Mouse (Mus musculus) gastrocnemius, postnatal 14 days (tissue): ENCODE results near the gene F11r. TPM values are rescaled to one million over a fixed set of nuclear protein-coding genes. Genes with fewer than 3 reads are reported as not detected.

Source experiments
- DNase-seq: peaks from one replicate; pipeline ENCODE4 v3.0.0; 2021; ENCODE audit warnings: mixed read lengths
- intact Hi-C: fragments of 180-260 bp; cut with DNase I; formaldehyde crosslinking; loops from one replicate; pipeline ENCODE4 v1.15.1; 2025; ENCODE audit warnings: low total_unique reads
- total RNA-seq, 2 experiments: library from RNA; stranded (reverse); gene quantifications; 2 replicates each; pipeline ENCODE4 v1.2.3; 2021

Gene F11r
- total RNA-seq, 2 experiments from 2014 or later: 10.8 to 12.6 TPM

DNA sequence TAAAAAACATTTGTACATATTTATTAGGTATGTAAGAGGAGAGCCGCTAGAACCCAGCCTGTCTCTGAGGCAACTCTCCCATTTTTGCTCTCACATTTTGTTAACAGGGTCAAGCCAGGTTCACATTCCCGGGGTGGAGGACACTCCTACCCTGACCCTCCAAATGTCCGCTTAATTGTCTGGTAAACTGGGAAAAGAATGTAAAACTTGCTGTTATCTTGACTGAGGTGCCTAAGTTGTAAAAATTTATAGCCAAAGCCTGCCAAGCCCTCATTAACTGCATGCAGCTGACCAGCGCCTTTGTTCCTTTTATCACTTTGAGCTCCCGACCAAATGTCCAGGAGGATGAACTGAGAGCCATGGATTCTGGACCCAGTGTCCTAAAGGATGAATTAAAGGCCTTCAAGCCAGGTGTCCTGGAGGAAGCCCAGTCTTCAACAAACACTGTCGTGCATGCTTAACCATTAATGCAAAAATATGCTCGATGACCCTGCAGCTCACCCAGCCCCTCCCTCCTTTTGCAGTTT, 2.0 kb upstream of the F11r start:
- intact Hi-C loops: no loop called here
- DNase-seq: no peak

DNA sequence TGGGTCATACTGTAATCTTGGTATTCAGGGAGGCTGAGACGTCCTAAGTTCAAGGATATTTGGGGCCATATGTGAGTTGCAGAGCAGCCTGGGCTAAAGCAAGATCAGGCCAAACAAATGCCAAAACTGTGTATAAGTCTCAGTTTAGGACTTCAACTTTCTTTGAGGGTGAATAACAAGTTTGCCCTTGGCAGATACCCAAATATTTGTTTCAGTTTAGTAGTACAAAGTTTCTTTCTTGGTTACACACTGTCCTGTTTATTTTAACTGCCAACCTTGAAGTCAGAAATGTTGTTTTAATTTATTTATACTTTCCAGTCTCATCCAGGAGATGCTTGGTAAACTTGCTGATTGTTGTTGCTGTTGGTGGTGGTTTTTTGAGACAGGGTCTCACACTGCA, 1.4 kb upstream of the F11r start:
- no peak for DNase-seq
- intact Hi-C loops: no loop called here

DNA sequence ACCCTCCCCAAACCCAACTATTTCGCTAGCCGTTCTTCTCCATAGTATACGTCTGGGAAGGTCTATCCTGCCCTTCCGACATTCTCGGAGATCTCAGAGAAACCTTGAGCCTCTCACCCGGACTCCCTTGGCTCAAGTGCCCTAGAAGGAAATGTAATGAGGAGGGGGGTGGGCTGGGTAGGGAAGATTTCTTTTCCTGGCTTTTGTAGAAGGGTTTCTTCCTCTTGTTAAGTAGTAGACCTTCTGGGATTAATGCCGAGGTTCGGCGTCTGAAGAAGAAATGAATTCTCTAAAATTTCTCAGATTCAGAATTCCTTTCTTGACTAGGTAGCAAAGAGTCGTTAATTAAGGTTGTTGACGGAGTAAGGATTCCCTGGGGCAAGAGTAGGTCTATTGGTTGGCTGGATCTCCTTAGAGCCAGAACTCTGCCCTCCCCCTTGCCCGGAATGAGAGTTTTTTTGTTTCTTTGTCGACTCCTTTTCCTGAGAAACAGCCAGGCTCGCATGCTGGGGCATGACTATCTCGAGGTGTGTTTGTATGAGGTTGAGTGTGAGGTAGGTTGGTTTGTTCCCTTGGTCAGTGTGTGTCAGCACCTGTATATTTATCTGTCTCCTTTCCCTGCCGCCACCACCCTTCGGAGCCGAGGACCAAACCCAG, 807 bp downstream of the F11r start:
- no peak for DNase-seq
- intact Hi-C loops: no loop called here

DNA sequence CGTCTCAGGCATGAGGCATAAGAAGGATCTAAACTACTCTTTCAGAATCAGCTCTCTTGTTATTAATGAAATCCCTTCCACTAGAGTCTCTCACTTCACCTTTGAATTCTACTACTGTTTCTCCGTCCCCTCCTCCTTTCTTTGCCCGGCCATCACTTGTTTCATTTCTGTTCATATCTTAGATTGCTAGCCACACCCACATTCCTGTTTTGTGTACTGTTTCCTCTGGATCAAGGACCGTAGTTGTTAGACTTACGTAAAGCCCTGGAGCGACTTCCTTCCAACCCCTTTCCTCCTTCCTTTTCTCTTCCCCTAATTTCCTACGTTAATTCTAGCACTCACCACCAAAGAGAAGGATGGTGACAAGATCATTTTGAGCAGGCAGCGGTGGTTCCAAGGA, 1.7 kb downstream of the F11r start:
- DNase-seq: no peak
- intact Hi-C loops: no loop called here

DNA sequence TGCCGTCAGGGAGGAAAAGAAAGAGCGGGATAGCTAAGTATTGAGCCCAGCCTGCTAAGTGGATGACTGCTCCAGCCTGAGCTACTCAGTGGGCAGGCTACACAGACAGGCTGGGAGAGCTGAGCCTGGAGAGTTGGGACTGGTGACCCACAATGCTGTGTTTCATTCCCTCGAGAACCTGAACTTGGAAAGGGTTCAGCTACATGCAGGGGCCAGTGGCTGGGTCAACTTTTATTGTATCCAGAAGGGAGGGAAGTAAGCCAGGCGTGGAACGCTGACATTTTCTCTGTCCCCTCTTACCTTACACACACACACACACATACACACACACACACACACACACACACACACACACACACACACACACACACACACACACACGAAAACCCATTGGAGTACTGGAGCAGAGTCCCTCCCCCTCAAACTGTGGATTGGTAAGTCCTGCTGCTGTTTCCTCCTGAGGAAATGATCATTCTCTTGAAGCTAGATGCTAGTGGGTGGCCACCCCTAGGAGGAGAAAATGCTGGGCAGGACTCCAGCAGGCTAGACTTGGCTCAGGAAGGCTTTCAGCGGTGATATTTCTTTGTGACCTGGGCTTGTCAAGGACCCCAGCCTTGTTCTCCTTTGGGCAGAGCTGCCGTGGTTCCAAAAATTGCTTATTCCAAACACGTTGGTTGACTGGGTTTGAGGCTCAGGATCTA, 2.8 kb downstream of the F11r start:
- intact Hi-C loops: no loop called here
- peak; percentile 41 for DNase-seq

DNA sequence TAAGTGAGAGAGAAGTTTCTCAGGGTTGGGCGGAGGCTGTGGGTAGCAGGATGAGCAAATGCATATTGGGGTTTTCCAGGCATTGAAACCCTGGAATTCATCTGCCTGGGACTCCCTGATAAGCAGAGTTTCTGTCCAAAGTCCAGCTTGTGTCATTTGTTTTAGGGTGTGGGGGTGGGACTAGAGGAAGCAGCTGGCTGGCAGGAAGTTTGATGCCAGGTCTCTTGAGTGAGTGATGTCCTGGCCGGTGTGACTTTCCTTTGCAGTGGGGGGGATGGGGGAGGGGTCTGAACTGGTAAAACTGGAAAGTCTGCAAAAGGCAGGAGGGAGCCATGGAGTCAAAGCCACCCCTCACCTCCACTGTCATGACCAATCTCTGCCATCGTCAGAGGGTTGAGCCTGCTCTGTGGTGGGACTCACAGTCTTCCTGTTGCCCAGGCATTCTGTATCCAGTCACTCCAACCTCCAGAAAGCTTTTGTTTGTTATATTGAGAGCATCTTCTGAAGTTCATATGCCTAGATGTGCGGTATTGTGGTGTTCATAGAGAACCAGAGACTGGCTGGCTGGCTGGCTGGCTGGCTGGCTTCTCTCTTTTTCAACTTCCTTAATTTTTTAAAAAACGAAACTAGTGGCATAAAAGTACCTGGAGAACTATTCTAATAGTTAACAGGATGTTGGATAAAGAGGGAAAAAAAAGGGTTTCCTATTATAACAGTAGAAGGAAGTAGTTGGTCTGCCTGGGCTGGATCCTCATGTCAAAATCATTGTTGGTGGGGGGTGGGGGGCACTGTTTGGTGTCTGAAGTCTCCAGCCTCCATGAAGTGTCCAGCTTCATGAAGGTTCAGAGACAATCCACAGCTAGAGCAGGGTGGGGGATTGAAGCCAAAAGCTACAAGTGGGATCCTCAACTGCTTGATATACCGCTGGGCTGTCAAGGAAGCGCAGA, 4.4 kb downstream of the F11r start:
- intact Hi-C loops: no loop called here
- DNase-seq: no peak

DNA sequence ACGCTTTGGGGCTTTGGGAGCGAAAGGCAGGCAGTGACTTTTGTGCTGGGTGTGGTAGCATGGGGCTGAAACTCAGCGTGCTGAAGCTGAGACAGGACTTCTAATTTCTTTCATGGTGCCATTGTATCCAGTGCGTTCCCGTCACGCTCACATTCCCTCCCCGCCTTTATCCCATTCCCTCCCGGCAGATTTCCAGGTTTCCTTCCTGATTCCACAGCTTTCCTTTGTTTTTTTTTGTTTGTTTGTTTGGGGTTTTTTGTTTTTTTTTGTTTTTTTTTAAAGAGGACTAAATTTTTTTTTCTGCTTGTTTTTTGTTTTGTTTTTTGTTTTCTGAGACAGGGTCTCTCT, 5.1 kb downstream of the F11r start:
- DNase-seq: no peak
- intact Hi-C loops: no loop called here

DNA sequence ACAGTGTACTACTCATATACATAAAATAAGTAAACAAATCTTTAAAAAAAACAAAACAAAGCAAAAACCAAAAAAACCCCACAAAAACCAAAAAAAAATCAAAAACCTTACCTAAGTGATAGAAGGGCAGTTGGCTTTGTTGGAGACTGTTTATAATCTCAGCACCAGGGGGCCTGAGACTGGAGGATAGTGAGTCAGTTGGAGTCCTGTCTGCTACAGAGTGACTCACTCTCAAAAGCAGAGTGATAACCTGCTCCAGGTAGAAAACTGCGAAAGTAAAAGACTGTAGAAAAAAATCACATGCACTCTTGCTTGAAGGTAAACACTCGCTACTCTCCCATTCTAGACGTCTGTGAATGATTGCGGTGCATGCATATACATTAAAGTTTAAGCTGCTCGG, 7.7 kb downstream of the F11r start:
- DNase-seq: no peak
- intact Hi-C loops: no loop called here

DNA sequence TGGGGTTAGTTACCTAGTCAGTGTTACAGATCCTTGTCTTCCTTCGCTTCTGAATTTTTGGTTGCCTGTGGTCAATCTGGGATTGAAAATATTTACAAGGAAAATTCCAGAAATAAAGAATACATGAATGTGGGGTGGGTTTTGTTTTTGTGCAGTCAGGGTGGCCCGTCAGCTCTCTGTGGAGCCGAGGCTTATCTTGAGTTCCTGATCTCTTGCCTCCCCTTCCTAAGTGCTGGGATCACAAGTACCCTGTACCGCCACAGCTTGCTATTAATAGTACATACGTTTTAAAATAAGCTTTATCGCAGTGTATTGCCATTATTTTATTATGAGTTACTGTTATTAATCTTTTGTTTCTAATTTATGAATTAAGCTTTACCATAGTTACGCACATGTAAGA, 9.5 kb downstream of the F11r start:
- intact Hi-C loops: no loop called here

DNA sequence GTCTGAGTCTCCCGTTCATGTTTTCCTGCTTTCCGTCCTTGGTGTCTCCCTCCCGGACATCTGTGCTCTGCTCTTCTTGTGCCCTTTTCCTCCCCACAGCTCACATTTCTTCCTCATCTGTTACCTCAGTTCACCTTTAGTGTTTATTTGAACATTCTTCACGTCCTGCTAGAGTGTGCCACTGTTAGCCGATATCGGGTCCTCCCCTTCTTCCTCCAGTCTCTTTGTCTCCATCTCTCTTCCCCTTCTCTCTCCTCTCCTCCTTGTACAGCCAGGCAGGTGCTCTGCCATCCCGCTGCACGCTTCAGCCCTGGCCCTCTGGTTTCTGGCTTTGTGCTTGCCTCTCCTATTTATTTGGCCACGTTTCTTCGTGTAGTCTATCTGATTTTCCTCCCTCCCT, 10.4 kb downstream of the F11r start:
- intact Hi-C loops: no loop called here
- DNase-seq: no peak

More for the DNA sequence above, 9.5 kb downstream of the F11r start:
- no peak for DNase-seq

DNA sequence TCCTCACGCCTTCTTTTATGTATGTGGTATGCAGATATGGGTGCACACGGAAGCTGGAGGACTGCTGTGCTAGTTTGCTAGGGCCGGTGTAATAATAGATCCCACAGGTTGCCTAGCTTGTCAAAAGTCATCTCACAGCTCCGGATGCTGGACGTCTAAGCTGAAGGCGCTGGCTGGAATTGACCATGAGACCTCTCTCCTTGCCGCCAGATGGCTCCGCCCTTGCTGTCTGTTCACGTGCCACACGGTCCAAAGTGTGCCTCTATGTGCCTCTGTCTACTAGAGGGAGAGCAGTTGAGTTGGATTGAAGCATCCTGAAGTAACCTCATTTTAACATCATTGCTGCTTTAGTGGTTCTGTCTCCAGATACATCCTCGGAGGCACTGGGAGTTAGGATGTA, 12.7 kb downstream of the F11r start:
- no peak for DNase-seq
- intact Hi-C loops: no loop called here

DNA sequence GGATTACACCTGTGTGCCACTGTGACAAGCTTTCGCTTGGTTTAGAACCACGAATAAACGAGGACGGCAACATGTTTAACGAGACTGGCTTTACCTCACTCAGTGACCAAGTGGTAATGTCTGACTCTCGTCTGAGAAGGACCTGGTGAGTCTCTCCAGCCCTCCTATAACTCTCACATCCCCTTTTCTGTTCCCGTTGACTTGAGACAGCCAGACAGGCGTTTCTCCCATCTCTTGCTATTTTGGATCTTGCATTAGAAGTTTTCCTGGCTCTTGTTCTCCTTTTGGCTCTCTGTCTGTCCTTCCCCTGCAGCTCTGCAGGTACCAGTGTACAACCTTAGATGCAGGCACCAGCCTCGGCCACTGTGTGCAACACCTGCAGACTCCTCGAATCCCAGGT, 13.7 kb downstream of the F11r start:
- no peak for DNase-seq
- intact Hi-C loops: no loop called here

DNA sequence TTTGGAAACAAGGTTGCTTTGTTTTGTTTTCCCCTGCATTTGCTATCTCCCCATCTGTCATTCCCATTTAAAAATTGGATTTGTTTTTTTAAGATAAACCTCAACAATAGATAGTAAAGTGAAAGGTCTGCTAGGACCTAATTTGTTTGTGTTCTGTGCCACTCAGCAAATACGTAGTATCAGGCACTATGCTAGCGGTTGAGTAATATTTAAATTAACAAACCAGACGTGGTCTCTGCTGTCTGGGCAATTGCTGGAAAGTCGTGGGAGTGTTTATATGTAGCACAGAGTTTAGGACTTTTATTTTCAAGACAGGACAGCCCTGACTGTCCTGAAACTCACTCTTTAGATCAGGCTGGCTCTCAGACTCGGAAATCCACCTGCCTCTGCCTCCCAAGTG, 15.2 kb downstream of the F11r start:
- no peak for DNase-seq
- intact Hi-C loops: no loop called here

DNA sequence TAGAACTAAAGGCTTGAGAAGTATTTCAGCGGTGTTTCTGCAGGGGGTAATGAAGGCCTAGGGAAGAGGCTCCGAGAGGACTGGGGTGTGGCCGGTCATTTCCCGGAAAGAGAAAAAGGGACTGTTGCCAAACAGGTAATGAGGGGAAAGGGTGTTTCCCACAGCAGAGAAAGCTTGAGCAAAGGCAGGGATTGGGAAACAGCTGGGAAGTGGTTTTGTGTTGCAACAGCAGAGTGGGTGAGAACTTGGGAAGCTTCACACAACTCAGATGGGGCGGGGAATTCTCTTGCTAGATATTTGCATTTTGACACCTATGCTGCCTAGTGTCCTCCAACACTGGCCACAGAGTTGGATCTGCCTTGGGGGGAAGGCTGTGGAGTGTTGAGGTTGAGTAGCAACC, 15.6 kb downstream of the F11r start:
- DNase-seq: no peak
- intact Hi-C loops: no loop called here

DNA sequence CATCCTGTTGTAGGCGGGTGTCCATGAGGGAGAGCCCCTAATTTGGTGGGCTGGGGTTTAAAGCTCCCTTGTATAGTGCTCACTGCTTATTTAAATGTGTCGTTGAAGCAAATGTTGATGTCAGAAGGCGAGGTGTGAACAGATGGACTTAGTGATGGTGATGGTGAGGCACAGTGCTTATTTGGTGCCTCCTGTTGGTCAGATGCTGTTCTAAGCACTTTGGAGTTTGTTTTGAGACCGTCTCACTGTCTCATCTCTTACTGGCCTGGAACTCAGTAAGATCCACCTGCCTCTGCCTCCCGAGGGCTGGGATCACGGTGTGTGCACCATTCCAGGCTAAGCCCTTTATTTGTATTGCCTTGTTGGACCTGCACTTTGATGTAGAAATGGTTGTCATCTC, 17.6 kb downstream of the F11r start:
- intact Hi-C loops: no loop called here
- no peak for DNase-seq

DNA sequence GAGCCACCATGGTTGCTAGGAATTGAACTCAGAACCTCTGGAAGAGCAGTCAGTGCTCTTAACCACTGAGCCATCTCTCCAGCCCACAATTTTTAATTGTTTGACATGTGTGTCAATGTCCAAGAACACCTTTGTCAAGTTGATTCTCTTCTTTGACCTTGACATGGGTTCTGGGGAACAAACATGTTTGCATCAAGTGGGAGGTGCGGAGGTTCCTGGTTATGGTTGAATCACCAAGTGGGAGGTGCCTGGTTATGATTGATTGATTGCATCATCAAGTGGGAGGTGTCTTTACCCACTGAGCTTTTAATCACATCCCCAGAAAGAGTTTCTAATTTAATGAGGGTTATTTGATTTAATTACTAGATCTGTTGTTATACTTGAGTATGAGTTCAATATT, 20.2 kb downstream of the F11r start:
- DNase-seq: no peak
- intact Hi-C loops: no loop called here

DNA sequence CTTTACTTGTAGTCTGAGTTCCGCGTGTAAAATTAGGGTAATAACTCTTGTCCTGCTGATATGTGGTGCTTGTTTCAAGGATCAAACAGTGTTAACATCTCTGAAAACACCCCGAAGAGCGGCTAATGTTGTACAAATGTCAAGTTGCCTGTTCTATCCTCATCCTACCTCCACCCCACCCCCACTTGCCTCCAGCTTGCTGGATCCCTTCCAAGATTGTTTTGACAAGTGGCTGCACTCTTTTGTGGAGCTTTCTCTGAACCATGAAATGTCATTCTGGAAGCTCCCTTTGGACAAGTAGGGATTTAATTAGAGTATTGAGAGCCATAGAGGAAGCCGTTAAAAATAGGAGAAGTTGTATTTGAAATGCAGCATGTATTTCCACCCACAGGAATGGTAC, 22.5 kb downstream of the F11r start:
- intact Hi-C loops: no loop called here
- no peak for DNase-seq

DNA sequence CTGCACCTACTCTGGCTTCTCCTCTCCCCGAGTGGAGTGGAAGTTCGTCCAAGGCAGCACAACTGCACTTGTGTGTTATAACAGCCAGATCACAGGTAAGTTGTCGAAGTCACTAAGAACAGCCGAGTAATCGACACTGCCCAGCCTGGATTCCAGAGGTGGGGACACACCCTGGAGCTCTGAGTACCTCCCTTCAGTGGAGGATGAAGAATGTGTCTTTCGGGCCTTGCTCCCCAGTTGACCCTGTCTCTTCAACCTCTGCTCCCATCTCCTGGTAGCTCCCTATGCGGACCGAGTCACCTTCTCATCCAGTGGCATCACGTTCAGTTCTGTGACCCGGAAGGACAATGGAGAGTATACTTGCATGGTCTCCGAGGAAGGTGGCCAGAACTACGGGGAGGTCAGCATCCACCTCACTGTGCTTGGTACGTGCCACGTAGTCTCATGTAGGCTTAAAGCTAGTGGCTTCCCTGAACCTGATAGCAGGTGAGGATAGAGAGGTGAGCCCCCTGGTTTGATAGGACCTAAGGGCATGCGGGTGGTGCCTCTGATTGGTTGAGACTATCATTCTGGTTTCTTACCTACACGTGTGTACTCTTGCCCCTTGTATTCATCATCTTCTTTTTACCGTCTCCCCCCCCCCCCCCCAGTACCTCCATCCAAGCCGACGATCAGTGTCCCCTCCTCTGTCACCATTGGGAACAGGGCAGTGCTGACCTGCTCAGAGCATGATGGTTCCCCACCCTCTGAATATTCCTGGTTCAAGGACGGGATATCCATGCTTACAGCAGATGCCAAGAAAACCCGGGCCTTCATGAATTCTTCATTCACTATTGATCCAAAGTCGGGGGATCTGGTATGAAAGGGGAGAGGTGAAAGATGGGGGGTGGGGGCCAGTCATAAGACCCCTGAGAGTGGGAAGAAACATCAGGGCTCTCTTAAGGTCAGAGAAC, 23.5 kb downstream of the F11r start:
- intact Hi-C loops: no loop called here
- DNase-seq: no peak

DNA sequence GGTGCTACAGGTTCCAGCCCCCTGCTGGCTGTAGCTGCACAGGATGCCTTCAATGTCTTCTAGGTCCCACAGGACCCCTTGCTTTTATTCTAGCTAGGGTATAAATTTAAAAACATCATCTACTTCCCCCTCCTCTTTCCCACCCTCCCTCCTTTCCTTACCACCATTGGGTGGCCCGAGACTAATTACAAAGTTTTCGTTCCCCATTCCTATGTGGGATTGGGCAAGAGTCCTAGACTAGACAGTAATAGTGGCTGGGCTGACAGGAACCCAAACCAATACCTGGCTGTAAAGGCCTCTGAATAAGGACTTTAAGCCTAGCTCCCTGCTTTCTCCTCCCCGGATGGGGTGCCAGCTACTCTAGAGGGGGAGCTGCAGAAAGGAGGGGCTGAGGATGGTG, 25.8 kb downstream of the F11r start:
- intact Hi-C loops: no loop called here

More for the DNA sequence above, 25.8 kb downstream of the F11r start:
- no peak for DNase-seq
